Mouse (Mus musculus) MEL (cell line): Measurements from ENCODE around the gene Tmem160. TPM values are rescaled to one million over a fixed set of nuclear protein-coding genes. Genes with fewer than 3 reads are reported as not detected.

ENCODE experiments used
- DNase-seq: peaks from one replicate; pipeline ENCODE4 v3.0.0; 2011; ENCODE audit warnings: low read depth, low spot score
- H3K27ac ChIP-seq: 2 replicates; pipeline ENCODE4 v1.5.1; 2012; ENCODE audit warnings: low read depth, mild to moderate bottlenecking, control low read depth, low read length, moderate library complexity; ENCODE audit not compliant: control insufficient read depth
- H3K27me3 ChIP-seq, 2 experiments: fragments of 150-350 bp in 1 of 2; sonication (generic) in 1 of 2; 2 replicates each; pipeline ENCODE4 v1.6.1; 2012; ENCODE audit warnings: low read length in 2 of 2, mild to moderate bottlenecking in 2 of 2, improper control_type of control experiment in 1 of 2, moderate library complexity in 1 of 2; ENCODE audit not compliant: insufficient read depth in 2 of 2, control insufficient read depth in 1 of 2
- H3K36me3 ChIP-seq, 2 experiments: 2 replicates each; pipeline ENCODE4 v1.6.1; 2012 to 2014; ENCODE audit warnings: low read length in 2 of 2, improper control_type of control experiment in 1 of 2, inconsistent platforms in 1 of 2, mild to moderate bottlenecking in 1 of 2; ENCODE audit not compliant: insufficient read depth in 2 of 2, control insufficient read depth in 1 of 2
- H3K4me1 ChIP-seq, 2 experiments: fragments of 150-350 bp in 1 of 2; sonication (generic) in 1 of 2; 2 replicates each; pipeline ENCODE4 v1.6.1; 2012; ENCODE audit warnings: low read length in 2 of 2, improper control_type of control experiment in 1 of 2, mild to moderate bottlenecking in 1 of 2; ENCODE audit not compliant: insufficient read depth in 2 of 2, control insufficient read depth in 1 of 2
- H3K4me3 ChIP-seq, 2 experiments: fragments of 150-350 bp in 1 of 2; sonication (generic) in 1 of 2; 2 replicates each; pipeline ENCODE4 v1.5.1; 2012; ENCODE audit warnings: low read depth in 2 of 2, low read length in 2 of 2, mild to moderate bottlenecking in 2 of 2, moderate library complexity in 2 of 2, control low read depth in 1 of 2, improper control_type of control experiment in 1 of 2; ENCODE audit not compliant: control insufficient read depth in 1 of 2, insufficient read depth in 1 of 2
- H3K79me2 ChIP-seq: 2 replicates; pipeline ENCODE4 v1.6.1; 2012; ENCODE audit warnings: mild to moderate bottlenecking, low read length, moderate library complexity; ENCODE audit not compliant: control insufficient read depth, poor library complexity, insufficient read depth
- H3K9ac ChIP-seq: 2 replicates; pipeline ENCODE4 v1.6.1; 2012; ENCODE audit warnings: low read depth, mild to moderate bottlenecking, control low read depth, low read length, moderate library complexity; ENCODE audit not compliant: control insufficient read depth, poor library complexity, severe bottlenecking
- H3K9me3 ChIP-seq: fragments of 150-350 bp; sonication (generic); replicated peaks from 2 replicates; pipeline ENCODE4 v1.6.1; 2012; ENCODE audit warnings: mild to moderate bottlenecking, low read length, improper control_type of control experiment, moderate library complexity; ENCODE audit not compliant: insufficient read depth
- CHD1 ChIP-seq: IDR thresholded peaks from 2 replicates; pipeline ENCODE4 v1.6.1; 2012; ENCODE audit warnings: low read depth, mild to moderate bottlenecking, inconsistent platforms, low read length, improper control_type of control experiment
- CHD2 ChIP-seq: IDR thresholded peaks from 2 replicates; pipeline ENCODE4 v1.6.1; 2011; ENCODE audit warnings: low read length, improper control_type of control experiment
- CTCF ChIP-seq, 3 experiments: IDR thresholded peaks in 2 of 3; conservative IDR thresholded peaks in 1 of 3; 2 replicates each; pipeline ENCODE4 v1.5.1; 2011 to 2012; ENCODE audit warnings: low read length in 3 of 3, low read depth in 2 of 3, mild to moderate bottlenecking in 2 of 3, improper control_type of control experiment in 1 of 3, inconsistent platforms in 1 of 3, mixed read lengths in 1 of 3, moderate library complexity in 1 of 3; ENCODE audit not compliant: control insufficient read depth in 1 of 3, insufficient read depth in 1 of 3, poor library complexity in 1 of 3, severe bottlenecking in 1 of 3
- GATA1 ChIP-seq: IDR thresholded peaks from 2 replicates; pipeline ENCODE4 v1.6.1; 2011; ENCODE audit warnings: low read depth, low read length, improper control_type of control experiment
- MAFK ChIP-seq: IDR thresholded peaks from 2 replicates; pipeline ENCODE4 v1.6.1; 2011; ENCODE audit warnings: low read depth, mild to moderate bottlenecking, low read length, improper control_type of control experiment, borderline replicate concordance
- MEF2A ChIP-seq: IDR thresholded peaks from 2 replicates; pipeline ENCODE4 v1.6.1; 2014; ENCODE audit warnings: low read depth, mild to moderate bottlenecking, inconsistent platforms, low read length, improper control_type of control experiment; ENCODE audit not compliant: poor library complexity, insufficient replicate concordance, severe bottlenecking; ENCODE audit errors: extremely low read depth
- MYB ChIP-seq: IDR thresholded peaks from 2 replicates; pipeline ENCODE4 v1.6.1; 2011; ENCODE audit warnings: mild to moderate bottlenecking, low read depth, low read length, improper control_type of control experiment
- MYC ChIP-seq: IDR thresholded peaks from 2 replicates; pipeline ENCODE4 v1.6.1; 2011; ENCODE audit warnings: low read depth, mild to moderate bottlenecking, low read length, improper control_type of control experiment, moderate library complexity
- NELFE ChIP-seq: IDR thresholded peaks from 2 replicates; pipeline ENCODE4 v1.6.1; 2011; ENCODE audit warnings: low read depth, low read length, improper control_type of control experiment
- NRF1 ChIP-seq: IDR thresholded peaks from 2 replicates; pipeline ENCODE4 v1.6.1; 2014; ENCODE audit warnings: low read depth, mild to moderate bottlenecking, inconsistent platforms, low read length, improper control_type of control experiment, moderate library complexity; ENCODE audit not compliant: poor library complexity, insufficient read depth, severe bottlenecking
- POLR2A ChIP-seq, 2 experiments: IDR thresholded peaks; 2 replicates each; pipeline ENCODE4 v1.6.1; 2011 to 2012; ENCODE audit warnings: low read length in 2 of 2, mild to moderate bottlenecking in 2 of 2, control low read depth in 1 of 2, improper control_type of control experiment in 1 of 2, low read depth in 1 of 2, moderate library complexity in 1 of 2; ENCODE audit not compliant: control insufficient read depth in 1 of 2, insufficient read depth in 1 of 2, poor library complexity in 1 of 2
- POLR2AphosphoS5 ChIP-seq: IDR thresholded peaks from 2 replicates; pipeline ENCODE4 v1.6.1; 2012; ENCODE audit warnings: low read depth, borderline replicate concordance, mild to moderate bottlenecking, inconsistent platforms, low read length, moderate library complexity, mixed read lengths
- RAD21 ChIP-seq: IDR thresholded peaks from 2 replicates; pipeline ENCODE4 v1.6.1; 2011; ENCODE audit warnings: mild to moderate bottlenecking, low read depth, low read length, improper control_type of control experiment
- RCOR1 ChIP-seq: IDR thresholded peaks from 2 replicates; pipeline ENCODE4 v1.6.1; 2012; ENCODE audit warnings: low read depth, mild to moderate bottlenecking, inconsistent platforms, low read length, improper control_type of control experiment
- SMC3 ChIP-seq: IDR thresholded peaks from 2 replicates; pipeline ENCODE4 v1.6.1; 2011; ENCODE audit warnings: low read depth, low read length, improper control_type of control experiment
- TAL1 ChIP-seq: IDR thresholded peaks from 2 replicates; pipeline ENCODE4 v1.6.1; 2012; ENCODE audit warnings: mild to moderate bottlenecking, inconsistent platforms, low read length, moderate library complexity, mixed read lengths
- TCF12 ChIP-seq: IDR thresholded peaks from 2 replicates; pipeline ENCODE4 v1.6.1; 2014; ENCODE audit warnings: low read depth, mild to moderate bottlenecking, inconsistent platforms, low read length, improper control_type of control experiment, moderate library complexity
- UBTF ChIP-seq: IDR thresholded peaks from 2 replicates; pipeline ENCODE4 v1.6.1; 2012; ENCODE audit warnings: low read depth, mild to moderate bottlenecking, inconsistent platforms, low read length, improper control_type of control experiment, moderate library complexity, borderline replicate concordance; ENCODE audit not compliant: insufficient read depth
- USF2 ChIP-seq, 2 experiments: IDR thresholded peaks; 2 replicates each; pipeline ENCODE4 v1.6.1; 2011 to 2012; ENCODE audit warnings: improper control_type of control experiment in 2 of 2, low read length in 2 of 2, borderline replicate concordance in 1 of 2, inconsistent platforms in 1 of 2, low read depth in 1 of 2, mild to moderate bottlenecking in 1 of 2; ENCODE audit not compliant: insufficient read depth in 1 of 2
- ZC3H11A ChIP-seq: IDR thresholded peaks from 2 replicates; pipeline ENCODE4 v1.6.1; 2012; ENCODE audit warnings: low read depth, mild to moderate bottlenecking, inconsistent platforms, low read length, improper control_type of control experiment
- ZMIZ1 ChIP-seq: IDR thresholded peaks from 2 replicates; pipeline ENCODE4 v1.6.1; 2012; ENCODE audit warnings: low read depth, mild to moderate bottlenecking, inconsistent platforms, low read length, improper control_type of control experiment, moderate library complexity
- polyA plus RNA-seq, 2 experiments: library from polyadenylated mRNA; stranded (reverse) in 1 of 2; unstranded in 1 of 2; fragments of >175 nt in 1 of 2; fragments of >200 nt in 1 of 2; gene quantifications; 2 replicates each; pipeline versions ENCODE4 v1.2.1 to v1.2.4; 2012; ENCODE audit warnings: low replicate concordance in 2 of 2, low read depth in 1 of 2; ENCODE audit not compliant: insufficient read length in 2 of 2, insufficient read depth in 1 of 2, missing spikeins in 1 of 2
- total RNA-seq: library from RNA; depleted of rRNA; stranded (reverse); fragments of 300-350 nt; gene quantifications from 2 replicates; pipeline ENCODE4 v1.2.3, GENCODE M21; 2012

Tmem160 gene
- total and polyA plus RNA-seq, 3 experiments, result 73.3 to 90.1 TPM; not detected in 1

- no peaks in the 10 kb centered on the region for H3K4me1 ChIP-seq
- H3K27ac ChIP-seq, result no peak overlapping the region
- H3K9ac ChIP-seq, result no peak overlapping the region
- TF ChIP-seq POLR2A (IDR thresholded peaks at IDR 0.05; ENCODE audit: control insufficient read depth in 1 of 2, insufficient read depth in 1 of 2, low read depth in 1 of 2, low read length in 2 of 2, poor library complexity in 1 of 2) (no peak), TCF12 (no peak), UBTF (no peak), ZC3H11A (no peak), GATA1 (no peak), NELFE (no peak), MAFK (no peak), RAD21 (no peak), CHD2 (no peak), NRF1 (no peak), ZMIZ1 (no peak), POLR2AphosphoS5 (no peak), RCOR1 (no peak), TAL1 (no peak), USF2 (IDR thresholded peaks at IDR 0.05; ENCODE audit: borderline replicate concordance in 1 of 2, insufficient read depth in 1 of 2, low read depth in 1 of 2, low read length in 2 of 2) (no peak), MYC (no peak), MYB (no peak), CHD1 (no peak), CTCF (IDR thresholded peaks at IDR 0.05 in 2 of 3, conservative IDR thresholded peaks at IDR 0.05 in 1 of 3; ENCODE audit: control insufficient read depth in 1 of 3, insufficient read depth in 1 of 3, low read depth in 2 of 3, low read length in 3 of 3, poor library complexity in 1 of 3, severe bottlenecking in 1 of 3) (no peak)
- TF ChIP-seq, all 39 proteins: peak for 0
- H3K9me3 ChIP-seq, result no peaks in the 10 kb centered on the region
- no peaks in the 10 kb centered on the region for H3K79me2 ChIP-seq
- DNase-seq, result no peak
- peaks cover 0 to 32% of the 10 kb centered on the region in 2 experiments; a peak in 2 of 4 replicates for H3K36me3 ChIP-seq
- H3K27me3 ChIP-seq, result no peaks in the 10 kb centered on the region
- no peak overlapping the region for H3K4me3 ChIP-seq
These were observed 30.2 kb upstream of the Tmem160 start for GRCm38 (mm10) chr7:16422222-16422856.

- Histone ChIP-seq H3K79me2 (no peaks in the 10 kb centered on the region), H3K27me3 (no peaks in the 10 kb centered on the region), H3K9ac (no peak overlapping the region), H3K9me3 (no peaks in the 10 kb centered on the region)
- no peak for DNase-seq
- TF ChIP-seq MEF2A (no peak), SMC3 (no peak), ZC3H11A (no peak), MAFK (no peak)
- TF ChIP-seq, all 39 proteins: peak for 0
- H3K4me3 ChIP-seq, result no peak overlapping the region
- H3K27ac ChIP-seq, result no peak overlapping the region
- H3K4me1 ChIP-seq, result no peaks in the 10 kb centered on the region
- peaks cover 0 to 29% of the 10 kb centered on the region in 2 experiments; a peak in 2 of 4 replicates for H3K36me3 ChIP-seq
These were observed 28.8 kb upstream of the Tmem160 start for GRCm38 (mm10) chr7:16423731-16424130.
